ENCODE assay signal across 13 mouse cellular contexts in genomic region chr3:88027434-88028186, GRCm38 (mm10). TPM values are rescaled to one million over a fixed set of nuclear protein-coding genes. Genes with fewer than 3 reads are reported as not detected.
DNase-seq lines count a peak whose midpoint lies in the region; ATAC-seq and TF ChIP-seq lines count a peak whose summit lies in the region.
"Had no signal": no experiment of that assay in that cellular context is flagged by ENCODE, and none has a peak within 500 bp of the region (broad histone marks: within the 10 kb centered on the region; RNA-seq: fewer than 3 reads in every experiment).

Gene Hapln2, minus strand, starts transcription at chr3:88027583.

- no peak for DNase-seq in heart, postnatal 0 days (ENCODE audit: low spot score)
- DNase-seq in heart, adult 11 months = no peak
- peak; percentile 81 for DNase-seq in midbrain, embryonic 11.5 days (ENCODE audit: low spot score, missing footprints)
- no peak for DNase-seq in midbrain, embryonic 10.5 days (ENCODE audit: low spot score)
- DNase-seq in brain, adult 2 months (ENCODE audit: low read depth, low spot score) = peak; percentile 93
- DNase-seq in splenic B cell, adult 2 months (ENCODE audit: low read depth, low spot score) = peak; percentile 52
- DNase-seq in adrenal gland, adult 2 months = no peak
- no peak for DNase-seq in heart, postnatal 4 days
- DNase-seq: embryo, embryonic 11 days; gastrocnemius, postnatal 36 days had no signal

- H3K4me3 ChIP-seq in heart, postnatal 0 days (ENCODE audit: low read depth, low read length) = no peak within 1 kb of the TSS
- no peak within 1 kb of the TSS for H3K4me3 ChIP-seq in midbrain, embryonic 11.5 days (ENCODE audit: low read depth, low read length)
- H3K4me3 ChIP-seq in midbrain, embryonic 10.5 days = no peak within 1 kb of the TSS

- H3K4me1 ChIP-seq in heart, postnatal 0 days (ENCODE audit: control insufficient read depth, insufficient read depth) = peaks cover 6% of the 10 kb centered on the region
- peaks cover 11% of the 10 kb centered on the region; the same call in 1 of the 2 replicates for H3K4me1 ChIP-seq in midbrain, embryonic 11.5 days (ENCODE audit: control insufficient read depth, insufficient read depth, low read length)
- H3K4me1 ChIP-seq in midbrain, embryonic 10.5 days = peaks cover 28% of the 10 kb centered on the region

- no peak within 1 kb of the TSS for H3K9ac ChIP-seq in heart, postnatal 0 days (replicated peaks; ENCODE audit: low read depth, low read length)
- no peak within 1 kb of the TSS for H3K9ac ChIP-seq in midbrain, embryonic 11.5 days (ENCODE audit: low read length)

- ATAC-seq in heart, postnatal 0 days (ENCODE audit: insufficient read depth, low read depth) = no peak
- no peak for ATAC-seq in midbrain, embryonic 11.5 days (ENCODE audit: low FRiP score)
- ATAC-seq: activated CD4-positive, CD25-positive, alpha-beta regulatory T cell, adult 4 months had no signal

- WGBS in heart, postnatal 0 days = 49% methylated on average over 5 of the region's 5 CpGs
- 58% methylated on average over 5 of the region's 5 CpGs for WGBS in midbrain, embryonic 11.5 days
- 50% methylated on average over 5 of the region's 5 CpGs for WGBS in midbrain, embryonic 10.5 days

- TF ChIP-seq CTCF in heart, postnatal 0 days (IDR thresholded peaks at IDR 0.05; ENCODE audit: low read depth) = peak; percentile 41

- no peak within 1 kb of the TSS for H3K4me2 ChIP-seq in heart, postnatal 0 days (ENCODE audit: low read depth, low read length)
- H3K4me2 ChIP-seq in midbrain, embryonic 11.5 days = no peak within 1 kb of the TSS

- 0 out of 2 replicates have a peak, but pooled peaks cover 8% of the 10 kb centered on the region for H3K9me3 ChIP-seq in heart, postnatal 0 days (replicated peaks; ENCODE audit: control insufficient read depth, low read length)
- peaks cover 6% of the 10 kb centered on the region; the same call in 1 of the 2 replicates for H3K9me3 ChIP-seq in midbrain, embryonic 11.5 days (ENCODE audit: control insufficient read depth, low read length)
- H3K9me3 ChIP-seq in midbrain, embryonic 10.5 days (replicated peaks) = peaks cover 6% of the 10 kb centered on the region

- TF ChIP-seq EP300 in heart, postnatal 0 days (IDR thresholded peaks at IDR 0.05; ENCODE audit: low read depth) = no peak

- peaks cover 52% of the 10 kb centered on the region for H3K27me3 ChIP-seq in heart, postnatal 0 days (ENCODE audit: control insufficient read depth, insufficient read depth, low read length)
- H3K27me3 ChIP-seq in midbrain, embryonic 11.5 days (ENCODE audit: control insufficient read depth, insufficient read depth, low read length) = peaks cover 31% of the 10 kb centered on the region
- peaks cover 80% of the 10 kb centered on the region for H3K27me3 ChIP-seq in midbrain, embryonic 10.5 days (ENCODE audit: low read depth, poor library complexity, severe bottlenecking)
- no peaks in the 10 kb centered on the region for H3K27me3 ChIP-seq in splenic B cell, adult 2 months (ENCODE audit: control insufficient read depth, insufficient read depth, low read length, poor library complexity, severe bottlenecking)

- H3K27ac ChIP-seq in heart, postnatal 0 days (ENCODE audit: low read depth) = no peak within 1 kb of the TSS
- no peak within 1 kb of the TSS for H3K27ac ChIP-seq in midbrain, embryonic 11.5 days (ENCODE audit: low read depth, low read length)
- no peak within 1 kb of the TSS for H3K27ac ChIP-seq in midbrain, embryonic 10.5 days (replicated peaks)

- H3K36me3 ChIP-seq in heart, postnatal 0 days (replicated peaks; ENCODE audit: control insufficient read depth, insufficient read depth, low read length) = no peaks in the 10 kb centered on the region
- no peaks in the 10 kb centered on the region for H3K36me3 ChIP-seq in midbrain, embryonic 11.5 days (ENCODE audit: control insufficient read depth, insufficient read depth, low read length)
- H3K36me3 ChIP-seq in midbrain, embryonic 10.5 days = no peaks in the 10 kb centered on the region
- H3K36me3 ChIP-seq in splenic B cell, adult 2 months (ENCODE audit: control insufficient read depth, insufficient read depth, low read length, poor library complexity, severe bottlenecking) = no peaks in the 10 kb centered on the region

RNA-seq across cellular contexts. Expression of gene Hapln2, which starts in this region (rescaled TPM):
- total RNA-seq in heart, postnatal 0 days (2014; rRNA removed; ENCODE audit: low replicate concordance) = not detected in 2 replicates
- polyA plus RNA-seq in heart, postnatal 0 days (2015; fragmentation: Nextera tagmentation; extraction: Ambion mirVana) = 0.10 and 0.15 TPM in 2 replicates
- 0.11 TPM in 1 of 2 replicates, not detected in the other for polyA plus RNA-seq in midbrain, embryonic 11.5 days (2014; fragmentation: Nextera tagmentation; extraction: Ambion mirVana)
- polyA plus RNA-seq in midbrain, embryonic 10.5 days (2016; fragmentation: Nextera tagmentation; extraction: Ambion mirVana) = 0.10 TPM in 1 of 2 replicates, not detected in the other
- not detected for total RNA-seq in adrenal gland, adult 2 months (2021)
- polyA plus RNA-seq in adrenal gland, adult 2 months (2012; rRNA removed) = 0.65 TPM in 1 of 2 replicates, not detected in the other
- not detected for total RNA-seq in heart, postnatal 4 days (2021)
- total RNA-seq: megakaryocyte-erythroid progenitor cell, adult 5-6 weeks had no signal
- polyA plus RNA-seq: activated CD4-positive, CD25-positive, alpha-beta regulatory T cell, adult 4 months; intestine, embryonic 14.5 days had no signal

Comparison
In these comparisons a context has a peak if more than half of its experiments do, and no peak if none do; other contexts are left out.
1. Peak in DNase-seq in midbrain, embryonic 11.5 days; RNA of the gene not detected or under 1 TPM.
2. DNase-seq: peak in brain, adult 2 months (single experiment) and splenic B cell, adult 2 months (single experiment); none in heart, postnatal 0 days (single experiment), heart, adult 11 months (single experiment), midbrain, embryonic 10.5 days (single experiment), adrenal gland, adult 2 months (single experiment) and heart, postnatal 4 days (single experiment).